Mouse (Mus musculus): ENCODE data around the gene Pgc.

Gene Pgc

GRCm38 (mm10) chr17:47749626-47750025 lies 23.0 kb downstream of the Pgc start:
- no peak for DNase-seq (ENCODE audit: low spot score in 2 of 2)

GRCm38 (mm10) chr17:47750101-47750500 lies 23.5 kb downstream of the Pgc start:
- DNase-seq (ENCODE audit: low spot score in 2 of 2): no peak

GRCm38 (mm10) chr17:47751811-47752210 lies 25.2 kb downstream of the Pgc start:
- DNase-seq (ENCODE audit: low spot score in 2 of 2): no peak

- DNase-seq (ENCODE audit: low spot score in 2 of 2): no peak
Measured at GRCm38 (mm10) chr17:47753130-47753775, 26.6 kb downstream of the Pgc start.

- DNase-seq (ENCODE audit: low spot score in 2 of 2): no peak
Measured at GRCm38 (mm10) chr17:47754246-47754645, 27.6 kb downstream of the Pgc start.

- no peak for DNase-seq (ENCODE audit: low spot score in 2 of 2)
Measured at GRCm38 (mm10) chr17:47756366-47756765, 29.7 kb downstream of the Pgc start.

- no peak for DNase-seq (ENCODE audit: low spot score in 2 of 2)
Measured at GRCm38 (mm10) chr17:47757056-47757610, 30.5 kb downstream of the Pgc start.

GRCm38 (mm10) chr17:47759702-47760410 lies 33.2 kb downstream of the Pgc start:
- peak in 1 of 2 experiments; percentile 56 for DNase-seq (ENCODE audit: low spot score in 2 of 2)

- DNase-seq (ENCODE audit: low spot score in 2 of 2): no peak
Measured at GRCm38 (mm10) chr17:47762028-47762427, 35.4 kb downstream of the Pgc start.

GRCm38 (mm10) chr17:47762518-47763340 lies 36.1 kb downstream of the Pgc start:
- peak; percentile 71 to 88 for DNase-seq (ENCODE audit: low spot score in 2 of 2)

- no peak for DNase-seq (ENCODE audit: low spot score in 2 of 2)
Measured at GRCm38 (mm10) chr17:47765986-47766385, 39.3 kb downstream of the Pgc start.

- no peak for DNase-seq (ENCODE audit: low spot score in 2 of 2)
Measured at GRCm38 (mm10) chr17:47766407-47767043, 39.9 kb downstream of the Pgc start.

- no peak for DNase-seq (ENCODE audit: low spot score in 2 of 2)
Measured at GRCm38 (mm10) chr17:47767081-47767455, 40.4 kb downstream of the Pgc start.

- DNase-seq (ENCODE audit: low spot score in 2 of 2): no peak
Measured at GRCm38 (mm10) chr17:47767456-47768141, 41.0 kb downstream of the Pgc start.

GRCm38 (mm10) chr17:47768707-47769276 lies 42.1 kb downstream of the Pgc start:
- peak in 1 of 2 experiments; percentile 58 for DNase-seq (ENCODE audit: low spot score in 2 of 2)

- no peak for DNase-seq (ENCODE audit: low spot score in 2 of 2)
Measured at GRCm38 (mm10) chr17:47769389-47770299, 43.0 kb downstream of the Pgc start.

- no peak for DNase-seq (ENCODE audit: low spot score in 2 of 2)
Measured at GRCm38 (mm10) chr17:47773604-47774003, 47.0 kb downstream of the Pgc start.

- DNase-seq (ENCODE audit: low spot score in 2 of 2): no peak
Measured at GRCm38 (mm10) chr17:47777141-47777540, 50.5 kb downstream of the Pgc start.

GRCm38 (mm10) chr17:47780470-47780869 lies 53.8 kb downstream of the Pgc start:
- DNase-seq (ENCODE audit: low spot score in 2 of 2): no peak

GRCm38 (mm10) chr17:47782486-47782885 lies 55.8 kb downstream of the Pgc start:
- DNase-seq (ENCODE audit: low spot score in 2 of 2): no peak

All from left cerebral cortex, adult 9 months (tissue).